Mouse (Mus musculus): Measurements from ENCODE around the gene Etl4. TPM values are rescaled to one million over a fixed set of nuclear protein-coding genes. Genes with fewer than 3 reads are reported as not detected.
A peak's percentile ranks its signal among the peaks of the same experiment; 100 is the strongest.

The Etl4 gene
- polyA plus RNA-seq, 1 experiment from 2014 or later, result 33.4 TPM

DNA sequence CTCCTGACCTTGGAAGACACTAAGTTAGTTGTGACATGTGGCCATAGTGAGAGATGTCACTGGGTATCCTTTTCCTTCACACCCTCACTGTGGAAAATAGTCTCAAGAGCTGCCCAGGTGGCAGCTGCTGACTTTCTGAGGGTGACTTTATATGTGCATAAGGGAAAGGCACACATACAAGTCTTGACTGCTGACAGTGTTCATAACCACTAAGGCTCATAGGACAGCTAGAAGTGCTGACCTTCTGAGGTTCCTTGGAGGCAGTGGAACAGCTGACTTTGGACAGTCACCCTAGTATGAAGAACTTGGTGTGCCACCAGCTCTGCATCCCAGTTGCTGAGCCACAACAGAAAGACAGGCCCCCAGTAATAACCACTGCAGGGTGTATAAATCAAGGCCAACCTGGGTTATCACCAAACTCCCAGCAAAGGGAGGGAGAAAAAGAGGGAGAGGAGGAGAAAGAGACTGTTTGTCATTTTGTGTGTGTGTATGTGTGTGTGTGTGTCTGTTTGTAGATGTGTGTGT lies 855.0 kb downstream of the Etl4 start:
- H3K36me3 ChIP-seq (ENCODE audit: insufficient read depth), result peaks cover 5% of the 10 kb centered on the region; the same call in 1 of the 2 replicates
- H3K27ac ChIP-seq (ENCODE audit: low read depth), result no peak overlapping the region
- DNase-seq (no peak), ATAC-seq (ENCODE audit: insufficient read depth) (no peak)
- H3K9me3 ChIP-seq (ENCODE audit: low read depth, low read length), result no peaks in the 10 kb centered on the region
- no peak overlapping the region for H3K9ac ChIP-seq
- TF ChIP-seq CTCF (IDR thresholded peaks at IDR 0.05; ENCODE audit: low read depth), result no peak
- H3K27me3 ChIP-seq (ENCODE audit: insufficient read depth, low read length), result no peaks in the 10 kb centered on the region
- H3K4me1 ChIP-seq (ENCODE audit: insufficient read depth), result no peaks in the 10 kb centered on the region
- H3K4me3 ChIP-seq (ENCODE audit: low read depth, low read length), result no peak overlapping the region
- no peak overlapping the region for H3K4me2 ChIP-seq

DNA sequence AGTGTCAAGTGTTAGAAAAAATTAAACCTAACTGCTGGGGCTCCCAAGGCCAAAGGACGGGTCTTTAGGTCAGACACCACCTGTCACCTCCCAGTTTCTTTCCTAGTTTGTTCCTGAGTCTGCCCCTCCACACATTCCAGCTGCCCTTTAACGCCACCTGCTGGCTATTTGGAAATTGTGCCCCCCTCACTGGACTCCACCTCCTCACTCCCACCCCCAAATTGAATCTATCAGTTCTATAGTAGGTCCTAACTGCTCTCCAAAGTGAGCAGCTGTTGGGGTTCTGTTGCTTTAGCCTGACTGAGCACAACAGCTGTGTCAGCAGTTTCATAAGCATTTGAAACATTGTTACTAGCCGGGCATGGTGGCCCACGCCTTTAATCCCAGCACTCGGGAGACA lies 859.1 kb downstream of the Etl4 start:
- no peaks in the 10 kb centered on the region for H3K9me3 ChIP-seq (ENCODE audit: low read depth, low read length)
- no peak overlapping the region for H3K4me2 ChIP-seq
- WGBS, result 68% methylated on average over 5 of the region's 5 CpGs
- H3K27me3 ChIP-seq (ENCODE audit: insufficient read depth, low read length), result no peaks in the 10 kb centered on the region
- no peak overlapping the region for H3K27ac ChIP-seq (ENCODE audit: low read depth)
- DNase-seq, result no peak
- H3K9ac ChIP-seq, result no peak overlapping the region
- H3K4me1 ChIP-seq (ENCODE audit: insufficient read depth), result no peaks in the 10 kb centered on the region
- no peak overlapping the region for H3K4me3 ChIP-seq (ENCODE audit: low read depth, low read length)
- peaks cover 5% of the 10 kb centered on the region; the same call in 1 of the 2 replicates for H3K36me3 ChIP-seq (ENCODE audit: insufficient read depth)
- ATAC-seq (ENCODE audit: insufficient read depth), result no peak
- TF ChIP-seq CTCF (IDR thresholded peaks at IDR 0.05; ENCODE audit: low read depth), result peak; percentile 29; the same call in 1 of the 2 replicates

DNA sequence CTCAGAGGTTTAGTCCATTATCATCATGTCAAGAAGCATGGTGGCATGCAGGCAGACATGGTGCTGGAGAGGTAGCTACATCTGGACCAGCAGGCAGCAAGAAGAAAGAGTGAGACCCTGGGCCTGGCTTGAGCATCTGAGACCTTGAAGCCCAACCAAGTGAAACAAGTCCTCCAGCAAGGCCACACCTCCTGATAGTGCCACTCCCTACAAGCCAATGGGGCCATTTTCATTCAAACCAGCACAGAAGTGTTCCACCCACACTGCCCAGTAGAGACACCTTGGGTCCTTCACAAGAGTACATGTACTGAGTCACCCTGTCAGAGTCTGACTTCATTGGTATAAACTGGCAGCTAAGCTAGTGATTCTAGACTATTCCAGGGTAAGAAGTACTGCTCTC lies 860.6 kb downstream of the Etl4 start:
- Histone ChIP-seq H3K9me3 (ENCODE audit: low read depth, low read length) (no peaks in the 10 kb centered on the region), H3K27me3 (ENCODE audit: insufficient read depth, low read length) (no peaks in the 10 kb centered on the region), H3K9ac (no peak overlapping the region), H3K27ac (ENCODE audit: low read depth) (no peak overlapping the region), H3K4me1 (ENCODE audit: insufficient read depth) (no peaks in the 10 kb centered on the region), H3K36me3 (ENCODE audit: insufficient read depth) (peaks cover 5% of the 10 kb centered on the region; the same call in 1 of the 2 replicates), H3K4me2 (no peak overlapping the region), H3K4me3 (ENCODE audit: low read depth, low read length) (no peak overlapping the region)
- DNase-seq (no peak), ATAC-seq (ENCODE audit: insufficient read depth) (no peak)
- TF ChIP-seq CTCF (IDR thresholded peaks at IDR 0.05; ENCODE audit: low read depth), result no peak

DNA sequence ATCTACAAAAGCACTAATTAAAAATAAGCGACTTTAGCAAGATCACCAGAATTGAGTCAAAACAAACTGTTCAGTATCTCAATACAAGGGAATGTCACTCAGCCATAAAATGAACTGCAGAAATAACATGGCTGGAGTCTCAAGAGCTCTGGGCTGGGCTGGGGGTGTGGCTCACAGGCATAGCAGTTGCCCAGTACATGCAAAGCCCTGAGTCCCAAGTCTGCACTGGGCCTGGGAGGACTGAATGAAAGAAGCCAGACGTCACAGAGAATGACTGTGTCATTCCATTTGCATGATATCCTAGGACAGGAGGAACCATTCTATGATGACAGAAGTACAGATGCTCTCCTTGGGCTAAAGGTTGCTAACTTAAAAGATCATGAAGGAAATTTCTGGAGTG lies 864.9 kb downstream of the Etl4 start:
- ATAC-seq (ENCODE audit: insufficient read depth) (no peak), DNase-seq (no peak)
- Histone ChIP-seq H3K4me1 (ENCODE audit: insufficient read depth) (no peaks in the 10 kb centered on the region), H3K27me3 (ENCODE audit: insufficient read depth, low read length) (no peaks in the 10 kb centered on the region), H3K4me3 (ENCODE audit: low read depth, low read length) (no peak overlapping the region), H3K9ac (no peak overlapping the region), H3K9me3 (ENCODE audit: low read depth, low read length) (no peaks in the 10 kb centered on the region), H3K27ac (ENCODE audit: low read depth) (no peak overlapping the region), H3K36me3 (ENCODE audit: insufficient read depth) (no peaks in the 10 kb centered on the region), H3K4me2 (no peak overlapping the region)
- WGBS, result 78% methylated on average over 2 of the region's 2 CpGs
- TF ChIP-seq CTCF (IDR thresholded peaks at IDR 0.05; ENCODE audit: low read depth), result no peak

DNA sequence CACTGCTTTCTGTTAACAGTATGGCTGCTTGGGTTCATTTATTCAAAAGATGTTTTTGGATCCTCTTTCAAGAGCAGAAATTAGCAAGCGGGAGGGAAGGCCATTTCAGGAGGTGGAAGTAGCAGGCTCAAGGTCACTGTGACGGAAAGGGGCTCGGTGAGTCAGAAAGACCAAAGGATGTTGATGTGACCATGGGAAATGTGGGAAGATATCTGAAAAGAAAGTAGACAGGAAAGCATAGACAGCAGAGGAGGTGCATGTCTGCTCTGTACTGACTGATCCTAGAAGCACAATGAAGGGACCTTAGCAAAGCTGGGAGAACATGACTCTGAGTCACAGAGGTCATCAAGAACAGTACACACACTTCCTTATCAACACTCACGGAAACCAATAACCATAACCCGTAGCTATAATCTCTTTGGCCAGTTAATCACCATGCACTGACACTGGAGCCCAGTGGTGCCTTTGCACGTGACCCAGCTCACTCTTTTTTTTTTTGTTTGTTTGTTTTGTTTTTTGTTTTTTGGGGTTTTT lies 866.7 kb downstream of the Etl4 start:
- 80% methylated on average over 6 of the region's 6 CpGs for WGBS
- Histone ChIP-seq H3K27ac (ENCODE audit: low read depth) (no peak overlapping the region), H3K9me3 (ENCODE audit: low read depth, low read length) (no peaks in the 10 kb centered on the region), H3K4me1 (ENCODE audit: insufficient read depth) (no peaks in the 10 kb centered on the region), H3K4me3 (ENCODE audit: low read depth, low read length) (no peak overlapping the region), H3K9ac (no peak overlapping the region), H3K36me3 (ENCODE audit: insufficient read depth) (0 out of 2 replicates have a peak, but pooled peaks cover 4% of the 10 kb centered on the region), H3K4me2 (no peak overlapping the region), H3K27me3 (ENCODE audit: insufficient read depth, low read length) (no peaks in the 10 kb centered on the region)
- TF ChIP-seq CTCF (IDR thresholded peaks at IDR 0.05; ENCODE audit: low read depth), result no peak
- no peak for DNase-seq
- no peak for ATAC-seq (ENCODE audit: insufficient read depth)

DNA sequence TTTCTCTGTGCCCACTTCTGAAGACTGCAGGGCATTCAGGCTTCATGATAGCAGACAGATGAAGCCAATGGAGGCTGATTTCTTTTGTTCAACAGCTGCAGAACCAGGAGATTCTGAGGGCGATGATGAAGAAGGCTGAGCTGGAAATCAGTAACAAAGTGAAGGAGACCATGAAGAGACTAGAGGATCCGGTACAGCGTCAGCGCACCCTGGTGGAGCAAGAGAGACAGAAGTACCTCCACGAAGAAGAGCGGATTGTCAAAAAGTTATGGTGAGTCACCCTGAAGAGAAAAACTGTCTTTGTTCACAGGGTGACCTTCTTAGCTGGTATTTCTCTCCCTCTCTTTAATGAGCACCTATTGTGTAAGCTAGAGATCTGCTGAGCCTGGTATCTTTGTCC lies 868.4 kb downstream of the Etl4 start:
- Histone ChIP-seq H3K4me2 (no peak overlapping the region), H3K27ac (ENCODE audit: low read depth) (no peak overlapping the region), H3K4me3 (ENCODE audit: low read depth, low read length) (no peak overlapping the region), H3K9ac (no peak overlapping the region), H3K9me3 (ENCODE audit: low read depth, low read length) (no peaks in the 10 kb centered on the region), H3K36me3 (ENCODE audit: insufficient read depth) (0 out of 2 replicates have a peak, but pooled peaks cover 4% of the 10 kb centered on the region), H3K27me3 (ENCODE audit: insufficient read depth, low read length) (no peaks in the 10 kb centered on the region), H3K4me1 (ENCODE audit: insufficient read depth) (no peaks in the 10 kb centered on the region)
- TF ChIP-seq CTCF (IDR thresholded peaks at IDR 0.05; ENCODE audit: low read depth), result peak; percentile 46; the same call in 1 of the 2 replicates
- 76% methylated on average over 6 of the region's 6 CpGs for WGBS
- DNase-seq (peak; percentile 68), ATAC-seq (ENCODE audit: insufficient read depth) (no peak)

DNA sequence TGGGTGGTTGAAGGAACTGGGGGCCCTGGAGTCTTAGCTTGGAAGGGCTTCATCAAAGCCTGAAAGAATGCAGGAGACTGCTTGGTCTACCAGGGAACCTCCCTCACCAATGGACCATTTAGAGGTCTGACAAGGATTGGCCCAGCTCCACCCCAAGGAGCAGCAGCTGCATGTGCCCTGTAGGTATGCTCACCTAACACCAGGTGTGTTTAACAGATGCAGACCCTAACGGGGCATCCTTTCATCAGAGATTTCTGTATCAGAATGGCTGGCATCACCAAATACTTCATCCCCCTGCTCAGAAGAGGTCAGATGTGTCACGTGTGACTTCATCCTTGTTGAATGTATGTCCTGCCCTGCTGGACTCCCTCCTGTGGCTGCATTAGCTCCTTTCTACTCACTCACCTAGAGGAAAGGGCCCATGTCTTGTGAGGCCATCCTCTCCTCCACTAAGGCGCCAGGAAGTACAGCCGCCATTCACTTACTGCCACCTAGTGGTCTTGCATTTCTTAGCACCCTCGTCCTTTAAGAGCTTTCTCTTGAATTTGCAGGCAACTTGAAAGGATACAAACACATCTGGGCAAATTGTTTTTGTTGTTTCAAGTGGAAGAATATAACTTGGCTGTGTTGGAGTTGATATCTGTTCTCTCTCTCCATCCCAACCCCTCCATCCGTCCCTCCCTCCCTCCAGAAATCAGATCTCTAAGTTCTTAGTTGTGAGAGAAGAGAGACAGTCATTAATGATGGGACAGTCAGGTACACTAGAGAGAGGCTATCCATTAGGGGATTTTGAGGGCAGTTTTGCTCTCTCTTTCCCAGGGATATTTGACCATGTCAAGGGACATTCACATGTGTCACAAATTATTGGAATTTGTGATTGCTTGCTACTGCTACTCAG lies 870.2 kb downstream of the Etl4 start:
- DNase-seq (peak; percentile 87), ATAC-seq (ENCODE audit: insufficient read depth) (peak; percentile 83; the same call in 1 of the 2 replicates)
- Histone ChIP-seq H3K27ac (ENCODE audit: low read depth) (no peak overlapping the region), H3K36me3 (ENCODE audit: insufficient read depth) (0 out of 2 replicates have a peak, but pooled peaks cover 4% of the 10 kb centered on the region), H3K9ac (no peak overlapping the region), H3K4me2 (no peak overlapping the region), H3K9me3 (ENCODE audit: low read depth, low read length) (no peaks in the 10 kb centered on the region), H3K4me1 (ENCODE audit: insufficient read depth) (no peaks in the 10 kb centered on the region), H3K27me3 (ENCODE audit: insufficient read depth, low read length) (no peaks in the 10 kb centered on the region), H3K4me3 (ENCODE audit: low read depth, low read length) (no peak overlapping the region)
- peak; percentile 92 for TF ChIP-seq CTCF (IDR thresholded peaks at IDR 0.05; ENCODE audit: low read depth)
- 32% methylated on average over 6 of the region's 6 CpGs for WGBS

Measured in lung, embryonic 14.5 days (tissue).